Mouse (Mus musculus): ENCODE data around the gene Ranbp3l.

- no peak for TF ChIP-seq CTCF (IDR thresholded peaks at IDR 0.05; ENCODE audit: low read depth)
- TF ChIP-seq EP300 (IDR thresholded peaks at IDR 0.05; ENCODE audit: low read depth) = no peak
Observed at GRCm38 (mm10) chr15:9061150-9061882, 93.6 kb downstream of the Ranbp3l start.

Measured in liver, postnatal 0 days (tissue).